9 mouse cellular contexts compared by ENCODE assay signal in genomic region chr11:4745969-4746368, GRCm38 (mm10). TPM values are rescaled to one million over a fixed set of nuclear protein-coding genes. Genes with fewer than 3 reads are reported as not detected.
DNase-seq lines count a peak whose midpoint lies in the region; ATAC-seq and TF ChIP-seq lines count a peak whose summit lies in the region.
"Had no signal": no experiment of that assay in that cellular context is flagged by ENCODE, and none has a peak within 500 bp of the region (broad histone marks: within the 10 kb centered on the region; RNA-seq: fewer than 3 reads in every experiment).

No protein-coding gene starts in this region.

- H3K4me2 ChIP-seq in kidney, postnatal 0 days (ENCODE audit: low read length) = peak overlapping the region; percentile 89
- peak overlapping the region; percentile 96 for H3K4me2 ChIP-seq in embryonic facial prominence, embryonic 14.5 days (ENCODE audit: low read depth, low read length)
- peak overlapping the region; percentile 91 for H3K4me2 ChIP-seq in limb, embryonic 11.5 days (ENCODE audit: low read depth, severe bottlenecking)
- peak overlapping the region; percentile 99 for H3K4me2 ChIP-seq in neural tube, embryonic 14.5 days (ENCODE audit: low read depth, low read length)

- no peak for DNase-seq in kidney, postnatal 0 days (ENCODE audit: low spot score)
- no peak for DNase-seq in kidney, postnatal 10 days
- DNase-seq in embryonic facial prominence, embryonic 14.5 days (ENCODE audit: low spot score) = no peak
- DNase-seq in limb, embryonic 11.5 days (ENCODE audit: low spot score) = peak; percentile 41
- no peak for DNase-seq in urinary bladder, postnatal 25 days (ENCODE audit: low spot score)
- no peak for DNase-seq in frontal cortex, postnatal 25 days (ENCODE audit: low spot score in 2 of 2)
- no peak for DNase-seq in frontal cortex, postnatal 36 days (ENCODE audit: low spot score in 2 of 2)
- DNase-seq: layer of hippocampus, adult 9-11 months had no signal

- H3K9ac ChIP-seq in kidney, postnatal 0 days (ENCODE audit: low read depth, low read length) = no peak overlapping the region
- peak overlapping the region; percentile 40; the same call in 1 of the 2 replicates for H3K9ac ChIP-seq in embryonic facial prominence, embryonic 14.5 days (ENCODE audit: low read depth, low read length)
- no peak overlapping the region for H3K9ac ChIP-seq in limb, embryonic 11.5 days (ENCODE audit: low read length)
- H3K9ac ChIP-seq in neural tube, embryonic 14.5 days (replicated peaks; ENCODE audit: low read depth, low read length) = peak overlapping the region; percentile 56

- peaks cover 60% of the 10 kb centered on the region for H3K27me3 ChIP-seq in kidney, postnatal 0 days (ENCODE audit: insufficient read depth, low read length)
- H3K27me3 ChIP-seq in embryonic facial prominence, embryonic 14.5 days (replicated peaks; ENCODE audit: control insufficient read depth, insufficient read depth, low read length) = peaks cover 77% of the 10 kb centered on the region
- peaks cover 74% of the 10 kb centered on the region for H3K27me3 ChIP-seq in limb, embryonic 11.5 days (ENCODE audit: control insufficient read depth, insufficient read depth, low read length)
- no peaks in the 10 kb centered on the region for H3K27me3 ChIP-seq in neural tube, embryonic 14.5 days (ENCODE audit: control insufficient read depth, insufficient read depth, low read length)

- WGBS in kidney, postnatal 0 days = under 1% methylated on average over 38 of the region's 39 CpGs
- WGBS in embryonic facial prominence, embryonic 14.5 days = 1% methylated on average over 16 of the region's 39 CpGs
- WGBS in limb, embryonic 11.5 days = under 1% methylated on average over 39 of the region's 39 CpGs
- WGBS in neural tube, embryonic 14.5 days = 0% methylated on average over 25 of the region's 39 CpGs

- H3K36me3 ChIP-seq in kidney, postnatal 0 days (ENCODE audit: insufficient read depth, low read length) = no peaks in the 10 kb centered on the region
- H3K36me3 ChIP-seq in embryonic facial prominence, embryonic 14.5 days (ENCODE audit: control insufficient read depth, insufficient read depth, low read length) = no peaks in the 10 kb centered on the region
- no peaks in the 10 kb centered on the region for H3K36me3 ChIP-seq in limb, embryonic 11.5 days (ENCODE audit: control insufficient read depth, insufficient read depth, low read length)
- H3K36me3 ChIP-seq in neural tube, embryonic 14.5 days (ENCODE audit: control insufficient read depth, insufficient read depth, low read length) = no peaks in the 10 kb centered on the region

- no peaks in the 10 kb centered on the region; the same call in 1 of the 2 replicates for H3K4me1 ChIP-seq in kidney, postnatal 0 days (replicated peaks; ENCODE audit: insufficient read depth, low read length)
- peaks cover 7% of the 10 kb centered on the region; the same call in 1 of the 2 replicates for H3K4me1 ChIP-seq in embryonic facial prominence, embryonic 14.5 days (ENCODE audit: control insufficient read depth, insufficient read depth, low read length)
- peaks cover 13% of the 10 kb centered on the region for H3K4me1 ChIP-seq in limb, embryonic 11.5 days (ENCODE audit: control insufficient read depth, insufficient read depth, low read length)
- peaks cover 8% of the 10 kb centered on the region; the same call in 1 of the 2 replicates for H3K4me1 ChIP-seq in neural tube, embryonic 14.5 days (ENCODE audit: control insufficient read depth, insufficient read depth, low read length)

- H3K27ac ChIP-seq in kidney, postnatal 0 days = no peak overlapping the region
- H3K27ac ChIP-seq in embryonic facial prominence, embryonic 14.5 days (replicated peaks; ENCODE audit: low read depth, low read length) = no peak overlapping the region
- H3K27ac ChIP-seq in limb, embryonic 11.5 days (replicated peaks; ENCODE audit: low read depth, low read length) = no peak overlapping the region
- H3K27ac ChIP-seq in neural tube, embryonic 14.5 days (ENCODE audit: low read depth, low read length) = no peak overlapping the region

- no peaks in the 10 kb centered on the region for H3K9me3 ChIP-seq in kidney, postnatal 0 days (replicated peaks; ENCODE audit: low read length)
- H3K9me3 ChIP-seq in embryonic facial prominence, embryonic 14.5 days (ENCODE audit: control insufficient read depth, low read length) = no peaks in the 10 kb centered on the region
- no peaks in the 10 kb centered on the region for H3K9me3 ChIP-seq in limb, embryonic 11.5 days (ENCODE audit: control insufficient read depth, low read length)
- no peaks in the 10 kb centered on the region for H3K9me3 ChIP-seq in neural tube, embryonic 14.5 days (ENCODE audit: control insufficient read depth, low read length)

- no peak for TF ChIP-seq CTCF in kidney, postnatal 0 days (IDR thresholded peaks at IDR 0.05; ENCODE audit: low read depth)

- peak overlapping the region; percentile 41 for H3K4me3 ChIP-seq in kidney, postnatal 0 days (replicated peaks; ENCODE audit: low read depth, low read length)
- peak overlapping the region; percentile 52 for H3K4me3 ChIP-seq in embryonic facial prominence, embryonic 14.5 days (ENCODE audit: low read depth, low read length)
- peak overlapping the region; percentile 40 for H3K4me3 ChIP-seq in limb, embryonic 11.5 days (ENCODE audit: low read depth, low read length)
- H3K4me3 ChIP-seq in neural tube, embryonic 14.5 days (ENCODE audit: low read depth, low read length) = peak overlapping the region; percentile 57

- ATAC-seq in kidney, postnatal 0 days (replicated peaks; ENCODE audit: low FRiP score, low read depth) = no peak
- ATAC-seq in embryonic facial prominence, embryonic 14.5 days (ENCODE audit: low read depth) = no peak
- ATAC-seq in limb, embryonic 11.5 days (ENCODE audit: insufficient number of reproducible peaks, low FRiP score, low TSS enrichment, low read depth) = no peak
- ATAC-seq in neural tube, embryonic 14.5 days (ENCODE audit: low read depth) = 0 out of 2 replicates have a peak, but pooled peaks have one; percentile 21

RNA-seq across cellular contexts. Expression of gene Cabp7, which starts 0.6 kb away (rescaled TPM):
- polyA plus RNA-seq in kidney, postnatal 0 days (2015; fragmentation: Nextera tagmentation; extraction: Ambion mirVana) = 0.08 and 0.09 TPM in 2 replicates
- polyA plus RNA-seq in embryonic facial prominence, embryonic 14.5 days (2014; fragmentation: Nextera tagmentation; extraction: Ambion mirVana) = 0.15 and 0.30 TPM in 2 replicates
- 0.07 and 0.19 TPM in 2 replicates for polyA plus RNA-seq in limb, embryonic 11.5 days (2014; fragmentation: Nextera tagmentation; extraction: Ambion mirVana)
- polyA plus RNA-seq in neural tube, embryonic 14.5 days (2014; fragmentation: Nextera tagmentation; extraction: Ambion mirVana) = 2.4 and 3.3 TPM in 2 replicates

RNA-seq across cellular contexts. Expression of gene Zmat5, which starts 41.5 kb away (rescaled TPM):
- 76.3 and 81.7 TPM in 2 replicates for polyA plus RNA-seq in kidney, postnatal 0 days (2015; fragmentation: Nextera tagmentation; extraction: Ambion mirVana)
- 51.7 and 52.2 TPM in 2 replicates for polyA plus RNA-seq in embryonic facial prominence, embryonic 14.5 days (2014; fragmentation: Nextera tagmentation; extraction: Ambion mirVana)
- polyA plus RNA-seq in limb, embryonic 11.5 days (2014; fragmentation: Nextera tagmentation; extraction: Ambion mirVana) = 77.1 and 78.9 TPM in 2 replicates
- polyA plus RNA-seq in neural tube, embryonic 14.5 days (2014; fragmentation: Nextera tagmentation; extraction: Ambion mirVana) = 58.0 and 62.2 TPM in 2 replicates

RNA-seq across cellular contexts. Expression of gene Uqcr10, which starts 41.8 kb away (rescaled TPM):
- 1,603 and 1,802 TPM in 2 replicates for polyA plus RNA-seq in kidney, postnatal 0 days (2015; fragmentation: Nextera tagmentation; extraction: Ambion mirVana)
- 722 and 816 TPM in 2 replicates for polyA plus RNA-seq in embryonic facial prominence, embryonic 14.5 days (2014; fragmentation: Nextera tagmentation; extraction: Ambion mirVana)
- 639 and 641 TPM in 2 replicates for polyA plus RNA-seq in limb, embryonic 11.5 days (2014; fragmentation: Nextera tagmentation; extraction: Ambion mirVana)
- 550 and 671 TPM in 2 replicates for polyA plus RNA-seq in neural tube, embryonic 14.5 days (2014; fragmentation: Nextera tagmentation; extraction: Ambion mirVana)

Comparison
In these comparisons a context has a peak if more than half of its experiments do, and no peak if none do; other contexts are left out.
1. H3K9ac ChIP-seq: peak in embryonic facial prominence, embryonic 14.5 days (single experiment) and neural tube, embryonic 14.5 days (single experiment); none in kidney, postnatal 0 days (single experiment) and limb, embryonic 11.5 days (single experiment).
2. Peak in every context shown above with its lines, with median percentiles within 50 percentile points of each other: H3K4me2 ChIP-seq and H3K4me3 ChIP-seq.